Mouse (Mus musculus) spleen, postnatal 4 days (tissue): ENCODE data around the gene Osr1.
A peak's percentile ranks its signal among the peaks of the same experiment; 100 is the strongest.

ENCODE experiments used
- DNase-seq, 2 experiments: peaks; one replicate each; pipeline ENCODE4 v3.0.0; 2022; ENCODE audit warnings: low spot score in 2 of 2

Gene Osr1

GRCm38 (mm10) chr12:9585085-9585453 is 15.2 kb downstream of the Osr1 start:
- peak in 1 of 2 experiments; percentile 47 for DNase-seq

GRCm38 (mm10) chr12:9587732-9588131 is 17.8 kb downstream of the Osr1 start:
- peak in 1 of 2 experiments; percentile 21 for DNase-seq

- peak in 1 of 2 experiments; percentile 37 for DNase-seq
Measured at GRCm38 (mm10) chr12:9589561-9590134, 19.7 kb downstream of the Osr1 start.

GRCm38 (mm10) chr12:9591141-9591540 is 21.2 kb downstream of the Osr1 start:
- DNase-seq: peak in 1 of 2 experiments; percentile 5

- no peak for DNase-seq
Measured at GRCm38 (mm10) chr12:9598219-9598618, 28.3 kb downstream of the Osr1 start.
